Mouse (Mus musculus) frontal cortex, postnatal 36 days (tissue): ENCODE data around the gene Gpr182.
A peak's percentile ranks its signal among the peaks of the same experiment; 100 is the strongest.

Source experiments
- DNase-seq, 2 experiments: peaks; one replicate each; pipeline ENCODE4 v3.0.0; 2022; ENCODE audit warnings: low spot score in 2 of 2

The Gpr182 gene

DNA sequence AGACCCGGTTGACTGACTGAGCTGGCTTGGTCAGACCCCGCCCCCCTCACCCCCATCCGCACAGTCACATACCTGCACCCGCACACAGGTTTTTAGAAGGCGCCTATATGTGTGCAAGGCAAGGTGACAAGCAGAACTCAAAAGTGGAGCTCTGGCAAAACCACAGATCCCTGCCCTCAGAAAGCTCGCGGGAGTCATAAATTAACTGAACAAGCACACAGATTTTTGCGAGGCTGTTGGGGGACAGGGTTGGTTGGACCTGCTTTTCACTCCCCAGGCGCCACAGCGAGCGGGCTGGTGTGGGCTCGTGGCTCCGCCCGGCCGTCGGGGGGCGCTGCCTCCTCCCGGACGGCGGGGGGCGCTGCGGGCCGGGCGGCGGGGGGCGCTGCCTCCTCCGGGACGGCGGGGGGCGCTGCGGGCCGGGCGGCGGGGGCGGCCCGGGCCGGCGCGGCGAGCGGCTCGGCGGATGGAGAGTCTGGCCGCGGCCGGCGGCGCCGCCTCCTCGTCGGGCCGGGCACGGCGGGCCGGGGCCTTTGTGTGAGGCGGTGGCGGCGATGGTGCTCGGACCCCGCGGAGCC is 12.4 kb downstream of the Gpr182 start, which contains the start of gene Zbtb39:
Gene Zbtb39, plus strand, starts transcription at position 456 of the 578 bp plus-strand sequence.
- peak; percentile 68 for DNase-seq

DNA sequence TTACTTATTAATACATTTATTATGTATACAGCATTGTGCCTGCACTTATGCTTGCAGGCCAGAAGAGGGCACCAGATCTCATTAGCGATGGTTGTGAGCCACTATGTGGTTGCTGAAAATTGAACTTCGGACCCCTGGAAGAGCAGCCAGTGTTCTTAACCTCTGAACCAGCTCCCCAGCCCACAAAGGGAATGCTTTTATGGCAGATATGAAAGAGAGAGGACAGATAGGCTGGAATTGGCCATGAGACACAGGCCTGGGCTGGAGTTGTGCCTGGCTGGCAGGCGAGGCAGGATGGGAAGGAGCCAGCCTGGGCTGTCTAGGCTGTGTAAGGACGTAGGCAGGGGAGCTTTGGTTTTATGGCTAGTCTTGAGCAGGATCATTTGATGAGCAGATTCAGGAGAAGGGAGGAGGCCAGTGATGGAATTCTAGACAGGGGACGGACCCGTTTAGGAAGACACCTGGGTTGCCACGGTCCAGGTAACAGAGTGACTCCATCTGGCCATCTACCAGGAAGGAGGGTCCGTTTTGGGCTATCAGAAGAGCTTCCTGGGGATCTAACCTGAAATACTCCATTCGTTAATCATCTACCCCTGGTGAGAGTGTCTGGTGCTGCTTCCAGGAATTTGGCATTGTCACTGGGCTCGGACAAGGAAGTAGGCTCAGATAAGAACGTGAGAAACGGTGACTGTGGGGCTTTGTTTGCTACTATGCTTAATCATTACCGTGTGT is 13.2 kb downstream of the Gpr182 start:
- DNase-seq, result no peak

DNA sequence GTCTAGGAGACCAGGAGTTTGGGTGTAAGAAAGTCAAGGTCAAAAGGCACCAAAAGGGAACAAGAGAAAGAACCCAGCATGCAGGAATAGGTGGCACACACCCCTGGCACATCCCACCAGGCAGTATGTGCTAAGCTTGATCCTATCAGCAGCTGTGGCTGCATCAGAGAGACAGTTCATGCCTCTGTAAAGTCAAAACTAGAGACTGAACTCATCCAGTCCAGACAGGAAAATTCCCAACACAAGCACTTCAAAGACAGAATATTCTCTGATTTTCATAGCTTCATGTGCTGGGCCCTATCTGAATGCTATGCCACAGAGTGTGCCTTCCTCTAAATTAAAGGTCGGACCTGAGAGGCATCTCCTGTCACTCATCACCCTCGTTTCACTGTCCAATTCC is 14.0 kb downstream of the Gpr182 start:
- no peak for DNase-seq

DNA sequence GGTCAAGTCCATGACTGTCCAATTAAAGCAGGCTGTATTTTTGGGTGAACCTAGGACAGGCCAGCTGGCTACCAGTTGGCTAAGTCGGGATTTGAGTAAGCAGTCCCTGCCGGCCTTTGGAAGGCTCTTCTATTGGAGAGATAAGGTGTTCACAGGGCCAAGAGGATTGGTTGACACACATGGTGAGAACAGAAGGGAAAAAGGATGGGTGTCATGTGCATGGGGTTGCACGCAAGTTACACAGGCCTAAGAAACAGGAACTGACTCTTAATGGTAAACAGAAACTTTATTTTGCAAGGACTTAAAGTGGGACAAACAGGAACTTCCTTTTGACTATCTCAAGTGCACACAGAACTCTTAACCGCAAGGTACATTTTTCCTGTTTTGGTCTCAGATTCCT is 14.6 kb downstream of the Gpr182 start:
- no peak for DNase-seq

DNA sequence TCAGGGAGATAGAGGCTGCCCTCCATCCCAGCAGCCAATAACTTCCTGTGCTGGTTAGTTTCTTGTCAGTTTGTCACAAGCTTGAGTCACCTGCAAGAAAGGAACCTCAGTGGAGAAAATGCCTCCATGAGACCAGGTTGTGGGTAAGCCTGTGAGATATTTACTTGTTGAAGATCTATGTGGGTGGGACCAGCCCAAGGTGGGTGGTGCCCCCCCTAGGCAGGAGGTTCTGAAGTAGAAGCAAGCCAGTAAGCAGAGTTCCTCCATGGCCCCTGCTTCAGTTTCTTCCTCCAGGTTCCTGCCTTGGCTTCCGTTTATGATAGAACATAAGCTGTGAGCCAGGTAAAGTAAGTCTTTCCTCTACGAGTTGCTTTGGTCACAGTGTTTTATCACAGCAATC is 15.3 kb downstream of the Gpr182 start:
- DNase-seq, result no peak

DNA sequence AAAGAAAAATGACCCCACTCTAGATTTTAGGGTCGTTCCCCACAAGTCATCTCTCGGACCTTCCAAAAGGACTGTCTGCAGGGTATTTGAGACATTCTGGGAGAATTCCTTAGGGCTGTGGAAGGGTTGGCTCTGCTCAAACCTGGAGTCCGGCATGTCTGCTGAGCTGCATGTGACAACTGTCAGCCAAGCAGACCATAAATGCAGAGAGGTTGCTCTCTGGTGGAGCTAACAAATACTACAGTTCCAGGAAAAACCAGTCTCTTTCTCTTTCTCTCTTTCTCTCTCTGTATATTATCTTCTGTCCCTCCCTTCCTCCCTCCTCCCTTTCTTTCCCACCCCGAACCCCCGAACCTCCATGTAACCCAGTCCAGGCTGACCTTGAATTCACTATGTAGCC is 17.1 kb downstream of the Gpr182 start:
- no peak for DNase-seq

DNA sequence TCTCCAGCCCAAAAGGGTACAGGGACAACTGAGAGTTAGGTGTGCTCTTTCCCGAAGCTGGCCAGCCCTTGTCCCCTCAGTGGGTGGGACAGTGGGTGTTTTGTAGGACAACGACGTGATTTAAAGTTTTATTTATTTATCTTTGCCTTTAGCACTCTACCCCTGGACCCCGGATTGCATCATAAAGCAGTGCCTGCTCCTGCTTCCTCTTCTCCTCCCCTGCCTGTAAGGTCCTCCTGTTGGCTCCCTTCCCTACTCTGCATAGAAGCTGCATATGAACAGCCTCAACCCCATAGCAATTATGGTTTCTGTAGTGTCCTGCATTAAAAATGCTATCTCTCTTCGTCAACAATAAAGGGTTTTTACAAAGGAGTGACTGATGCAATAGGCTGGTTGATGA is 20.1 kb downstream of the Gpr182 start:
- no peak for DNase-seq

DNA sequence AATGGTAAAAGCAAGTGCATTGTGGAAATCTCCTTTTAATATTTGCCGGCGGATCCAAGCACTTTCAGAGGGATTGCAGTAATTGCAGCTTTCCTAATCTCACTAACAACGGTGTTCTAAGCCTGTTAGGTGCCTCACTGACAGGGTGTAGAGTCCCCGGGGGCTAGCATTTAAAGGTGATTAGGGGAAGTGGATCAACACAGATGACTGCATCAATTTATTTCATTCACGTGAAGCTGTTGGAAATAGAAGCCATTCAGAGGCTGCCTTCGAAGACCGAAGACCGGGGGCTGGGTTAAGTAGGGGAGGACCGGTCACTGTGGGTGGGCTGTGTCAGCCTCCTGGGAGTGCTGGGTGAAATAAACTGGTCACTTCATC is 20.6 kb downstream of the Gpr182 start:
- no peak for DNase-seq

DNA sequence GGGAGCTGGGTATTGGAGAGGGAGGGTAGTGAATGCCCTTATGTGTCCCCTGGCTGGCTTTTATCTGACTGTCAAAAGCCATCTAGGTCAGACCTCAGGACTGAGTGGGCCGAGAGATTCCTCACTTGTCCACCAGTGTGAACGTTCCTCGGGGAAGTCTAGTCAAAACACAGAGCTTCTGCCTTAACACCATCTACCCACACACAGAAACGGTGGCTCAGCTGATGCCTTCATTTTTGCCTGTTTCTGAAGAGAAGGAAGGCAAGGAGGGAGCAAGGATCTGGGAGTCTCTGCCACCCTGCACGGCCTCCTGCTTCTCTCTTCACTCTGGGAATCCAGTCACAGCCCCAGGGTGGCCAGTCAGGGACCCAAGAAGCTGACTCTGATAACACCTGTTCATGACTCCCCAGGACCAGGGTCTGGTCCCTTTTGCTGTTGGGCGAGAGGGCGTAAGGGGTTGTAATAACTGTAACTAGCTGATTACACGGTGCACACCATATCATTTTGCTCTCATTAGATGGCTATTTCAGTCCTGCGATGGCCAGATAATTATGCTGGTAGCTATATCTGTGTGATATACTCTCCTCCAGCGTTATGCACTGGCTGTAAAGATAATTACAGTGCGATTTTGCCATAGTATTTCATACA is 21.1 kb downstream of the Gpr182 start:
- DNase-seq, result peak; percentile 36 to 44

DNA sequence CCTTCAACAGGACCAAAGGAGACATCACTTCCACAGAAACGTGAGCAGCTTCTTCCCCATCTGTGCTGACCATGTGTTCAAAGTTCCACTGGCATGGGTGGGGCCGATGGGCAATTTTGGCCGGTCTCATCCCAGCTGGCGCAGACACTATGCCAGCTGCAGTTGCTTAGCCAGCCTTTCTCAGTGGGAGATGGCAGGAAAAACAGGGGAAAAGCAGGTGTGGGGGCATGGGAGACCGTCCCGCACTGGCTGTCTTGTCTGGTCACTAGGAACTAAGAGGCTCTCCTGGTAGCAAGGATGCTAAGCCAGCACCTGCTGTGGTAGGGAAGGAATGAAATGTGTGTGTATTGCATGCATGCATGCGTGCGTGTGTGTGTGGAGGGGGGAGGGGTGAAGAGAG is 23.1 kb downstream of the Gpr182 start:
- DNase-seq, result peak in 1 of 2 experiments; percentile 34

DNA sequence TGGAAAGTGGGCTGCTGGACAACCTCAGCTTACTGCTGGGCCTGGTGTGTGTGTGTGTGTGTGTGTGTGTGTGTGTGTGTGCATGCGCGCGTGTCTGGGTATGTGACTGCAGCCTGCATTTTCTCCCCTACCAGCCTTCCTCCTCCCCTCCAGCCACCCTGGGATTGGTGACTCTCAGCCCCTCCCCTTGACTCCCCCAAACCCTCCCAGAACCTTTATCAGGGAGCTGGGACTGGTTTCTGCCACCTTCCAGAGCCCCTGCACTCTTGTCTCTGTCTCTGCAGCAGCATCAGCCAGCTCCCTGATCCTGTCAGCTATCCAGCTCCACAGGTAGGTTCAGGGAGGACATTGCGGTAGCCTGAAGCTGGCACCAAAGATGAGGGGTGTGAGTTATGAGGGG is 26.4 kb downstream of the Gpr182 start:
- DNase-seq, result no peak

DNA sequence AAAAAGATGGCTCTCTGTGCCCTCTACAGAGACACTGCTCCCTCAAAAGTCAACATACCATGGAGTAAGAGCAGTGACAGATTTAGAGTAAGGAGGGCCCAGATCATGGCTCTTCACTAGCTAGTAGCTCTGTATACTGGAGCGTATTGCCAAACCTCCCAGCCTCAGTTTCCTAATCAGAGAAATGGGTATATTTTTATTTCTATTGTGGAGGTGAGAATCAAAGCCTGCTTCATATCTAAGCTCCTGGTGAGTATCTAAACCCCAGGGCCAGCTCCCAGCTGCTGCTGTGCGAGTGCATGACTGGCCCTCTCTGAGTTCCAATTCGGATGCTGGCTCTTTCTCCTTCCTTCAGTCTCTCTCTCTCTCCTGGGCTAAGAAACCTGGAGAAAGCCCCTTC is 27.4 kb downstream of the Gpr182 start, which contains the start of gene Tac2:
Gene Tac2, plus strand, starts transcription at position 301 of the 400 bp plus-strand sequence.
- DNase-seq, result no peak

DNA sequence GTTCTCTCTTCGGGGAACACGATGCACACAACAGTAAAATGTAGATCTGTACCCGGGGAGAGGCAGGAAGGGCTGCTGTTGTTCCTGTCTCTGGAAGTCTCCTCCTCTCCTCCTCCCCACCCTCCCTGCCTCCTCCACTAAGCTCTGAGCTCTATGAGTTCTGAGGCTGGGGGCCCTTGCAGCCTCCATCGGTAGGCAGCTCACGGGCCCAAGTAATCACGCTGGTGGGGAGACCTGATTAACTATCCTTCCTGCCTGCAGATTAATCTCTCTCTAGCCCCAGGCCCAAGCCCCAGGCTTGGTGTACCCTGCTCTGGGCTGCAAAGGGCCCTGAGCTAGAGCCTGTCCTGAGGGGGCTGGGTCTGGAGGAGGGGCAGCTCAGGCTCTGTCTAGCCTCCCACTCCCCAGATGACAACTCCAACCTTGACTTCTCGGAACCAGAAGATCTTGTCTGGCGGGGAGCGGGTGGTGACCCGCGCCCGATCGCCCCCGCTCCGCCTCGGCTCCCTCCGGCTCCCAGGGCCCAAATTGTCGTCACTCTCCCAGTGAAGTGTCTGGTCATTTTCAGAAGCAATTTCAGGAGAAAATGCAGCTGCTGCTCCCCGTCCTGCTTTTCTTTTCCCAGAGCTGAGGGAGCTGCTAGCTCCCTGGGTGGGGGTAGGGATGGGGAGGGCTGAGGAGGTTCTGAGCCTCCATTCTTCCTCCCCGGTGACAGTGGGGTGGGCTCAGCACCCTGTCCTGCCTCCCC is 29.7 kb downstream of the Gpr182 start:
- DNase-seq, result peak in 1 of 2 experiments; percentile 24

DNA sequence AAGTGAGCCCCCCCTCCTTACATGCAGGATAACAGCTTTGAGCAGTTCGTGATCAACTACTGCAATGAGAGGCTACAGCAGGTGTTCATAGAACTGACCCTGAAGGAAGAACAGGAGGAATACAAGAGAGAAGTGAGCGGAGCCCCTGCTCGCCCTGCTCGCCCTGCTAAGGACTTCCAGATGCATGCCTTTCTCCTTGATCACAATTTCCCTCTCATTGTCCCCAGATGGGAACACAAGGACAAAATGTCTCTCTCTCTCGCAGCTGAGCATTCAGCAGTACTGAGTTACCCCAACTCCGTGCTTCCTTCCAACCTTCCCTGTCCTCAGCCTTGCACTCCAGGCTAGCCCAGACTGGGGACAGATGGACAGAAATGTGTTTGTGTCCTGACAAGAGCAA is 38.8 kb downstream of the Gpr182 start:
- DNase-seq, result no peak

DNA sequence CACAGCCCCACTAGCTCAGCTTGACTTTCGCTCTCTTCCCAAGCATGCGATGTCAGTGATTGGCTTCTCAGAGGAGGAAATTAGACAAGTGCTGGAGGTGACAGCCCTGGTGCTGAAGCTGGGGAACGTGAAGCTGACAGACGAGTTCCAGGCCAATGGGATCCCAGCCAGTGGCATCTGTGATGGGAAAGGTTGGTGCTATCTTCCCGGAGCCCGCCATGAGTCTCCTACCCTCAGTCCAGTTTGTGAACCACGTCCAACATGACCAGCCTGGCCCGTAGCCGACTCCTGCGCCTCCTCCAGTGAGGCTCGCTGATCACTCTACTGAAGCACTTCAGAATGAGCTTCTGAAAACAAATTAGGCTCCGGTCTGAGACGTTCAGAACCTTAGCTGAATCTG is 41.2 kb downstream of the Gpr182 start:
- DNase-seq, result no peak

DNA sequence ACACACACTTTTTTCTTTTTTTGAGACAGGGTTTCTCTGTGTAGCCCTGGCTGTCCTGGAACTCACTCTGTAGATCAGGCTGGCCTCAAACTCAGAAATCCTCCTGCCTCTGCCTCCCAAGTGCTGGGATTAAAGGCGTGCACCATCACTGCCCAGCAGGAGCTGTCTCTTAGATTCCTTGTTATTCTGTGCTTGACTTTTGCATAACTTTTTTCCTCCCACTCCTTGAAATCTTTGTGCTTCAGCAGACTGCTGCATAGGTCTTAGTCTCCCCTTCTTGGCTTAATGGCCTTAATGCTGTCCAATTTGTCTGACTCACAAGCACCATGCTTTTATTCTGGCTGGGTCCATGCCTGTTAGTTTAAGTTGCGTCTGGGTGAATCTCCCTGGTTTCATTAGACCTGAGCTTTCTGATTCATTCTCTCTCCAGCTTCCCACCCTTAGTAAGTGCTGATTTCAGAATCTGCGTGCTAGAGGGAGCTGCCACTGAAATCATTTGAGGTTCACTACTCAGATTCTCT is 42.6 kb downstream of the Gpr182 start:
- DNase-seq, result no peak

DNA sequence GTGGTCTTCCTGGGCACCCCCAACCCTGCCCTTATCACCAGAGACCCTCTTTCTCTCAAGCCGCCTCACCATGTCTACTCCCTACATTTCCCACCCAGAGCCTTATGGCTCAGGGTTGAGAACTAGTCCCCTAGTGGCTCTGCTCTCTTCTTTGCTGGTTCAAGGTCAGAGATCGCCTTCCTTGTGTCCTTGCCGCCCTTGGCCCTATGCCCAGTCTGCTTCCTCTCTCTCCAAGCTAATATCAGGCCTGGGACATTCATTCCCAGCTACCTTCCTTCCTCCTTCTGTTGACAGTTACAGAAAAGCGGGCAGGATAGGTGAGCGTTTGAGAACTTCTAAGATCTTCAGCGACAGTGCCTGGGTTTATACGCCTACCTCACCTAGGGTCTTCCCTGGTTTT is 43.8 kb downstream of the Gpr182 start:
- no peak for DNase-seq

DNA sequence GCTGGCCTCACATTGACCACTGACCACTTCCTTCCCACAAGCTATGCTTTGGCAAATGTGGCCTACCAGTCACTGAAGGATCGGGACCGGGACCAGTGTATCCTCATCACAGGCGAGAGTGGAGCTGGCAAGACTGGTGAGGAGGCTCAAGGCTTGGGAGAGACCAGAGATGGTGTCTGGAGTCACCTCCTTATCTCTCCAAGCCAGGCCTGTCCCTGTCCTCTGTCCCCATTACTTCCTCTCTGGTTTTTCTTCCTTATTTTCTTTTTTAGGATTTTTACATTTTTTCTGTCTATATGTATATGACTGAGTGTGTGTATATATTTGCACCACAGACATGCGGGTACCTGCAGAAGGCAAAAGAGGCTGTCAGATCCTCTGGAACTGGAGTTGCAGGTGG is 45.7 kb downstream of the Gpr182 start:
- no peak for DNase-seq

DNA sequence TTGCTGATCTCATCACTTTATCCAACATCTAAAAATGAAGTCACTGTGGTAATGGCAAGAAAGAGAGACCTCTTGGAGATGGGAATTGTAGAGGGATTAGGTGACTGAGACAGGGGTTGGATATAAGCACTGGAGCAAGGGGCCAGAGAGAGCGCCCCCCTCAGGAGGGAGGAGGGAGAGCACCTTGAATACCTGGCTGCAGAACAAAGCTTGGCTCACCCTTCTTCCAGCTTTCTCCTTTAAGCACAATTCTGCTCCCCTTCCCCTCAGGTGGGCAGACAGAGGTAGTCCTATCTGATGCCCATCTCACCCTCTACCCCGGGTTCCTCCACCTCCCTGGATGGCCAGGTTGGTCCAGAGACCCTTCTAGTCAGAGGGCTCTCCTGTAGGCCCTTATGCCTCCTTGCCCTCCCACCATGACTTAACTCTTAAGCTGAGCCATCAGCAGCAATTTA is 46.7 kb downstream of the Gpr182 start, which contains the start of gene Myo1a:
Gene Myo1a, plus strand, starts transcription at position 405 of the 455 bp plus-strand sequence.
- no peak for DNase-seq

DNA sequence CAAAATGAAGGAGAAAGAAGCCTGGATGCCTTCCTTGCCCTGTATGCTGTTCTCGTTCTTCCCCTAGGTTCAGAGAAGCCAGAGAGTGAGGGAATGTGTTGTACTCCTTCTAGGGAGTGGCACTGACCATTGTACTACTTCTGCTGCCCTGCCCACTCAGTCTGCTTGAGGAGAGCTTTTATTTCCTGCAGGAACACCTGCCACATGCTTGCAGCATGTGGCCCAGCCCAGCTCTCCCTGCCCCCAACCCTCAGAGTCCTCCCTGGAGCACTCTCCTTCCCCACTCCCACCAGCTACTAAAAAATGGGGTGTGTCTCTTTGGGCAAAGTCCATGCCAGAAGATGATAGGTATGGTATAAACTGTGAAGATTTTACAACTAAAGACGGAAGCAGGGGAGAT is 47.2 kb downstream of the Gpr182 start:
- DNase-seq, result no peak

DNA sequence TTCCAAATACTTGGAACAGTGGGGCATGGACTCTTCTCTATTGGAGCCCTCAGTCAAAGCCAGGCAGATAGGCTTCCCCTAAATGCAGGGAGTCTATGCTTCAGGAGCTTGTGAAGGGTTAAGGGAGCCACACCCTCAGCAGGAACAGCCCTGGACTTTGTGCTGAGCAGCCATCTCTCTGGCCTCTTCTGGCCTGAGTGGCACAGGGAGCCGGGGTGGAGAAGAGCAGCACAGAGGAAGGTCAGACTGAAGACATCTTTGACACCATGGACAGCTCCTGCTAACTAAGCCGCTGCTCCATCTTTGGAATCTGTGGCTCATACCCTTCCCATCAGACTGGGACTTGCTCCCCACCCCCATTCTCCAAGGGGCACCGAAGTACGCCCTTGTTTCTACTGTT is 48.2 kb downstream of the Gpr182 start:
- no peak for DNase-seq

DNA sequence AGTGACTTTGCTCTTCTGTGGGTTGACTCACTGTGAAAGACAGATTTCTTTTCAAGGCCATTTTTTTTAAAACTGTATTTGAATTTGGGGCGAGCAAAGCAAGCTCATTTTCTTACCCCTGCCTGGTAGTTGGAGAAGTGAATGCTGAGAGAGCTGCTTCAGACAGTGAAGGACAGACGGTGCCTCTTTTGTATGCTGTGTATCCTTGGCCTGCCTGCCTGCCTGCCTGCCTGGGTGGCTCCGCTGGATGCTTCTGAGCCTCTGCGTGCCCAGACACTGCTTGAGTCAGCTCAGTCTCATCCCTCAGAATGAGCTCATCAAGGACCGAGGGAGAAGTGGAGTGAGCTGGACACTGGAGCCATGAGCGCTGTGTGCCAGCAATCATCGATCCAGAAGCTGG is 52.6 kb downstream of the Gpr182 start:
- no peak for DNase-seq
